Mouse (Mus musculus): ENCODE measurements around the gene Casq1. TPM values are rescaled to one million over a fixed set of nuclear protein-coding genes. Genes with fewer than 3 reads are reported as not detected.

Gene Casq1
- polyA plus RNA-seq, 1 experiment, result 1.8 TPM

- H3K9me3 ChIP-seq (replicated peaks; ENCODE audit: control insufficient read depth, insufficient read depth, low read length, poor library complexity, severe bottlenecking), result no peaks in the 10 kb centered on the region
- no peak overlapping the region for H3K4me3 ChIP-seq (ENCODE audit: low read depth, low read length)
- H3K4me1 ChIP-seq (ENCODE audit: control insufficient read depth, insufficient read depth, low read length), result peaks cover 17% of the 10 kb centered on the region
- no peaks in the 10 kb centered on the region for H3K36me3 ChIP-seq (ENCODE audit: control insufficient read depth, insufficient read depth, low read length, poor library complexity, severe bottlenecking)
- no peak overlapping the region for H3K27ac ChIP-seq (ENCODE audit: insufficient read depth, low read length)
- no peak overlapping the region for H3K9ac ChIP-seq (ENCODE audit: low read depth, poor library complexity, severe bottlenecking)
- TF ChIP-seq POLR2A (IDR thresholded peaks at IDR 0.05; ENCODE audit: insufficient read depth, low read length) (no peak), EP300 (IDR thresholded peaks at IDR 0.05; ENCODE audit: insufficient read depth, low read depth, low read length) (no peak), CTCF (IDR thresholded peaks at IDR 0.05; ENCODE audit: low read depth, low read length) (no peak)
- no peaks in the 10 kb centered on the region for H3K27me3 ChIP-seq (ENCODE audit: control insufficient read depth, insufficient read depth, low read length, poor library complexity, severe bottlenecking)
Observed at GRCm38 (mm10) chr1:172204814-172205740, 14.6 kb downstream of the Casq1 start.

- H3K9me3 ChIP-seq (replicated peaks; ENCODE audit: control insufficient read depth, insufficient read depth, low read length, poor library complexity, severe bottlenecking), result no peaks in the 10 kb centered on the region
- no peaks in the 10 kb centered on the region for H3K27me3 ChIP-seq (ENCODE audit: control insufficient read depth, insufficient read depth, low read length, poor library complexity, severe bottlenecking)
- H3K27ac ChIP-seq (ENCODE audit: insufficient read depth, low read length), result no peak overlapping the region
- 0 out of 2 replicates have a peak, but pooled peaks cover 2% of the 10 kb centered on the region for H3K36me3 ChIP-seq (ENCODE audit: control insufficient read depth, insufficient read depth, low read length, poor library complexity, severe bottlenecking)
- TF ChIP-seq EP300 (IDR thresholded peaks at IDR 0.05; ENCODE audit: insufficient read depth, low read depth, low read length) (no peak), POLR2A (IDR thresholded peaks at IDR 0.05; ENCODE audit: insufficient read depth, low read length) (no peak), CTCF (IDR thresholded peaks at IDR 0.05; ENCODE audit: low read depth, low read length) (no peak)
- H3K4me1 ChIP-seq (ENCODE audit: control insufficient read depth, insufficient read depth, low read length), result peaks cover 17% of the 10 kb centered on the region
- no peak overlapping the region for H3K9ac ChIP-seq (ENCODE audit: low read depth, poor library complexity, severe bottlenecking)
- no peak overlapping the region for H3K4me3 ChIP-seq (ENCODE audit: low read depth, low read length)
Observed at GRCm38 (mm10) chr1:172204033-172204813, 15.4 kb downstream of the Casq1 start.

- Histone ChIP-seq H3K4me3 (ENCODE audit: low read depth, low read length) (no peak overlapping the region), H3K9ac (ENCODE audit: low read depth, poor library complexity, severe bottlenecking) (no peak overlapping the region), H3K36me3 (ENCODE audit: control insufficient read depth, insufficient read depth, low read length, poor library complexity, severe bottlenecking) (0 out of 2 replicates have a peak, but pooled peaks cover 3% of the 10 kb centered on the region)
Observed at GRCm38 (mm10) chr1:172203566-172203965, 16.1 kb downstream of the Casq1 start.

GRCm38 (mm10) chr1:172202894-172203522 lies 16.7 kb downstream of the Casq1 start:
- Histone ChIP-seq H3K4me1 (ENCODE audit: control insufficient read depth, insufficient read depth, low read length) (peaks cover 17% of the 10 kb centered on the region), H3K36me3 (ENCODE audit: control insufficient read depth, insufficient read depth, low read length, poor library complexity, severe bottlenecking) (0 out of 2 replicates have a peak, but pooled peaks cover 5% of the 10 kb centered on the region), H3K9ac (ENCODE audit: low read depth, poor library complexity, severe bottlenecking) (no peak overlapping the region), H3K27me3 (ENCODE audit: control insufficient read depth, insufficient read depth, low read length, poor library complexity, severe bottlenecking) (no peaks in the 10 kb centered on the region), H3K4me3 (ENCODE audit: low read depth, low read length) (no peak overlapping the region), H3K9me3 (replicated peaks; ENCODE audit: control insufficient read depth, insufficient read depth, low read length, poor library complexity, severe bottlenecking) (no peaks in the 10 kb centered on the region), H3K27ac (ENCODE audit: insufficient read depth, low read length) (no peak overlapping the region)
- TF ChIP-seq EP300 (IDR thresholded peaks at IDR 0.05; ENCODE audit: insufficient read depth, low read depth, low read length), result no peak
- no peak for TF ChIP-seq POLR2A (IDR thresholded peaks at IDR 0.05; ENCODE audit: insufficient read depth, low read length)
- TF ChIP-seq CTCF (IDR thresholded peaks at IDR 0.05; ENCODE audit: low read depth, low read length), result no peak

More at GRCm38 (mm10) chr1:172203566-172203965, 16.1 kb downstream of the Casq1 start:
- Histone ChIP-seq H3K27ac (ENCODE audit: insufficient read depth, low read length) (no peak overlapping the region), H3K27me3 (ENCODE audit: control insufficient read depth, insufficient read depth, low read length, poor library complexity, severe bottlenecking) (no peaks in the 10 kb centered on the region), H3K9me3 (replicated peaks; ENCODE audit: control insufficient read depth, insufficient read depth, low read length, poor library complexity, severe bottlenecking) (no peaks in the 10 kb centered on the region), H3K4me1 (ENCODE audit: control insufficient read depth, insufficient read depth, low read length) (peaks cover 17% of the 10 kb centered on the region)
- TF ChIP-seq CTCF (IDR thresholded peaks at IDR 0.05; ENCODE audit: low read depth, low read length), result no peak
- no peak for TF ChIP-seq EP300 (IDR thresholded peaks at IDR 0.05; ENCODE audit: insufficient read depth, low read depth, low read length)
- TF ChIP-seq POLR2A (IDR thresholded peaks at IDR 0.05; ENCODE audit: insufficient read depth, low read length), result no peak

GRCm38 (mm10) chr1:172201967-172202880 lies 17.4 kb downstream of the Casq1 start:
- Histone ChIP-seq H3K27ac (ENCODE audit: insufficient read depth, low read length) (no peak overlapping the region), H3K4me3 (ENCODE audit: low read depth, low read length) (no peak overlapping the region), H3K4me1 (ENCODE audit: control insufficient read depth, insufficient read depth, low read length) (peaks cover 15% of the 10 kb centered on the region), H3K27me3 (ENCODE audit: control insufficient read depth, insufficient read depth, low read length, poor library complexity, severe bottlenecking) (no peaks in the 10 kb centered on the region), H3K9ac (ENCODE audit: low read depth, poor library complexity, severe bottlenecking) (no peak overlapping the region), H3K36me3 (ENCODE audit: control insufficient read depth, insufficient read depth, low read length, poor library complexity, severe bottlenecking) (peaks cover 7% of the 10 kb centered on the region), H3K9me3 (replicated peaks; ENCODE audit: control insufficient read depth, insufficient read depth, low read length, poor library complexity, severe bottlenecking) (no peaks in the 10 kb centered on the region)
- no peak for TF ChIP-seq CTCF (IDR thresholded peaks at IDR 0.05; ENCODE audit: low read depth, low read length)
- no peak for TF ChIP-seq EP300 (IDR thresholded peaks at IDR 0.05; ENCODE audit: insufficient read depth, low read depth, low read length)
- no peak for TF ChIP-seq POLR2A (IDR thresholded peaks at IDR 0.05; ENCODE audit: insufficient read depth, low read length)
